In genomic region chr14:51088166-51088969, GRCm38 (mm10) we compare ENCODE assay signal across 8 mouse cellular contexts. TPM values are rescaled to one million over a fixed set of nuclear protein-coding genes. Genes with fewer than 3 reads are reported as not detected.
DNase-seq lines count a peak whose midpoint lies in the region; ATAC-seq and TF ChIP-seq lines count a peak whose summit lies in the region.

No protein-coding gene starts in this region.

- H3K9me3 ChIP-seq in hindbrain, postnatal 0 days (ENCODE audit: low read length): no peaks in the 10 kb centered on the region

- H3K4me2 ChIP-seq in hindbrain, postnatal 0 days (ENCODE audit: low read depth, low read length): peak overlapping the region; percentile 75

- H3K36me3 ChIP-seq in hindbrain, postnatal 0 days (ENCODE audit: insufficient read depth, low read length): no peaks in the 10 kb centered on the region

- peak overlapping the region; percentile 87 for H3K4me3 ChIP-seq in gastrocnemius, adult 2 months
- H3K4me3 ChIP-seq in hindbrain, postnatal 0 days (ENCODE audit: low read length): peak overlapping the region; percentile 63
- H3K4me3 ChIP-seq in left cerebral cortex, adult 2 months: peak overlapping the region; percentile 67

- H3K27ac ChIP-seq in gastrocnemius, adult 2 months: peak overlapping the region; percentile 86
- peak overlapping the region; percentile 84; the same call in 1 of the 2 replicates for H3K27ac ChIP-seq in hindbrain, postnatal 0 days
- H3K27ac ChIP-seq in left cerebral cortex, adult 2 months: peak overlapping the region; percentile 68

- ATAC-seq in activated CD4-positive, CD25-positive, alpha-beta regulatory T cell, adult 4 months: peak; percentile 9
- peak; percentile 30 for ATAC-seq in hindbrain, postnatal 0 days

- no peaks in the 10 kb centered on the region for H3K27me3 ChIP-seq in hindbrain, postnatal 0 days (ENCODE audit: insufficient read depth, low read length)

- intact Hi-C loops in gastrocnemius, adult 2 months (cut with DNase I): loop anchor here (2.0 kb wide), 1 partner anchor 282 kb away; the partner anchor contains the start of genes Ccnb1ip1 and Parp2
- intact Hi-C loops in left cerebral cortex, adult 2 months (cut with DNase I): loop anchor here (2.0 to 10.0 kb wide), 3 partner anchors 158 to 1304 kb away; partner anchors contain the start of genes Armh4, Ccnb1ip1, Parp2 and Pip4p1

- TF ChIP-seq CTCF in gastrocnemius, adult 2 months (IDR thresholded peaks at IDR 0.05): no peak
- TF ChIP-seq CTCF in hindbrain, postnatal 0 days (IDR thresholded peaks at IDR 0.05; ENCODE audit: low read depth): no peak
- TF ChIP-seq CTCF in left cerebral cortex, adult 2 months (IDR thresholded peaks at IDR 0.05): no peak

- no peaks in the 10 kb centered on the region for H3K4me1 ChIP-seq in hindbrain, postnatal 0 days (ENCODE audit: insufficient read depth, low read length)

- under 1% methylated on average over 23 of the region's 23 CpGs for WGBS in hindbrain, postnatal 0 days

- peak overlapping the region; percentile 55 for H3K9ac ChIP-seq in hindbrain, postnatal 0 days (replicated peaks; ENCODE audit: low read length)

- peak; percentile 29 to 77 for DNase-seq in cerebellum, postnatal 4 days (ENCODE audit: low spot score in 2 of 2)
- peak; percentile 87 for DNase-seq in gastrocnemius, adult 2 months
- peak; percentile 84 for DNase-seq in hindbrain, postnatal 0 days (ENCODE audit: low spot score)
- DNase-seq in left cerebral cortex, adult 2 months (ENCODE audit: extremely low spot score in 1 of 2, low spot score in 2 of 2): peak; percentile 82 to 88
- peak; percentile 79 to 84 for DNase-seq in lung, postnatal 4 days
- peak; percentile 88 for DNase-seq in right cerebral cortex, adult 18-20 months
- DNase-seq in urinary bladder, postnatal 14 days (ENCODE audit: low spot score): peak; percentile 87

RNA-seq across cellular contexts. Expression of gene Rnase4, which starts 2.5 kb away (rescaled TPM):
- 10 to 100 TPM; 11.7 to 15.5 TPM for polyA plus RNA-seq in activated CD4-positive, CD25-positive, alpha-beta regulatory T cell, adult 4 months (2017; shearing (Covaris generic))
- 10 to 100 TPM; 34.6 to 40.1 TPM for total RNA-seq in gastrocnemius, adult 2 months (2021)
- 22.9 and 34.1 TPM in 2 replicates for total RNA-seq in hindbrain, postnatal 0 days (2014; rRNA removed)
- polyA plus RNA-seq in hindbrain, postnatal 0 days (2015; fragmentation: Nextera tagmentation; extraction: Ambion mirVana): 17.6 and 19.0 TPM in 2 replicates
- 10 to 100 TPM; 14.6 to 15.4 TPM for total RNA-seq in left cerebral cortex, adult 2 months (2021)

RNA-seq across cellular contexts. Expression of gene Ang, which starts 2.6 kb away (rescaled TPM):
- polyA plus RNA-seq in activated CD4-positive, CD25-positive, alpha-beta regulatory T cell, adult 4 months (2017; shearing (Covaris generic)): 1 to 10 TPM; 3.7 to 6.6 TPM
- total RNA-seq in gastrocnemius, adult 2 months (2021): 1 to 10 TPM; 4.0 TPM
- total RNA-seq in hindbrain, postnatal 0 days (2014; rRNA removed): 0.18 and 1.9 TPM in 2 replicates
- 2.9 and 3.9 TPM in 2 replicates for polyA plus RNA-seq in hindbrain, postnatal 0 days (2015; fragmentation: Nextera tagmentation; extraction: Ambion mirVana)
- 1 to 10 TPM; 3.0 to 3.9 TPM for total RNA-seq in left cerebral cortex, adult 2 months (2021)

RNA-seq across cellular contexts. Expression of gene Olfr750, which starts 14.1 kb away (rescaled TPM):
- polyA plus RNA-seq in activated CD4-positive, CD25-positive, alpha-beta regulatory T cell, adult 4 months (2017; shearing (Covaris generic)): not detected
- not detected for total RNA-seq in gastrocnemius, adult 2 months (2021)
- total RNA-seq in hindbrain, postnatal 0 days (2014; rRNA removed): not detected in 2 replicates
- polyA plus RNA-seq in hindbrain, postnatal 0 days (2015; fragmentation: Nextera tagmentation; extraction: Ambion mirVana): 0.05 and 0.14 TPM in 2 replicates
- total RNA-seq in left cerebral cortex, adult 2 months (2021): not detected

RNA-seq across cellular contexts. Expression of gene Eddm3b, which starts 25.9 kb away (rescaled TPM):
- not detected for polyA plus RNA-seq in activated CD4-positive, CD25-positive, alpha-beta regulatory T cell, adult 4 months (2017; shearing (Covaris generic))
- total RNA-seq in gastrocnemius, adult 2 months (2021): not detected
- not detected in 2 replicates for total RNA-seq in hindbrain, postnatal 0 days (2014; rRNA removed)
- polyA plus RNA-seq in hindbrain, postnatal 0 days (2015; fragmentation: Nextera tagmentation; extraction: Ambion mirVana): not detected in 2 replicates
- total RNA-seq in left cerebral cortex, adult 2 months (2021): not detected

RNA-seq across cellular contexts. Expression of gene Rnase12, which starts 30.9 kb away (rescaled TPM):
- not detected for polyA plus RNA-seq in activated CD4-positive, CD25-positive, alpha-beta regulatory T cell, adult 4 months (2017; shearing (Covaris generic))
- total RNA-seq in gastrocnemius, adult 2 months (2021): not detected
- not detected in 2 replicates for total RNA-seq in hindbrain, postnatal 0 days (2014; rRNA removed)
- polyA plus RNA-seq in hindbrain, postnatal 0 days (2015; fragmentation: Nextera tagmentation; extraction: Ambion mirVana): 0.29 TPM in 1 of 2 replicates, not detected in the other
- not detected for total RNA-seq in left cerebral cortex, adult 2 months (2021)

Comparison
In these comparisons a context has a peak if more than half of its experiments do, and no peak if none do; other contexts are left out.
1. Peak in every context shown above with its lines: DNase-seq, ATAC-seq, H3K4me3 ChIP-seq and H3K27ac ChIP-seq.